Mouse (Mus musculus): ENCODE data around the gene Mylk4. TPM values are rescaled to one million over a fixed set of nuclear protein-coding genes. Genes with fewer than 3 reads are reported as not detected.
A peak's percentile ranks its signal among the peaks of the same experiment; 100 is the strongest.

Mylk4 gene
- total and polyA plus RNA-seq, 2 experiments from 2014 or later, result 1.6 to 2.8 TPM

GRCm38 (mm10) chr13:32660294-32660693 lies 123.5 kb downstream of the Mylk4 start:
- Histone ChIP-seq H3K4me2 (ENCODE audit: low read depth, low read length) (no peak overlapping the region), H3K9ac (replicated peaks; ENCODE audit: low read depth, low read length) (no peak overlapping the region), H3K9me3 (replicated peaks; ENCODE audit: control insufficient read depth, low read length) (no peaks in the 10 kb centered on the region), H3K36me3 (replicated peaks; ENCODE audit: control insufficient read depth, insufficient read depth, low read length) (no peaks in the 10 kb centered on the region), H3K4me3 (ENCODE audit: low read depth, low read length) (no peak overlapping the region), H3K27me3 (ENCODE audit: control insufficient read depth, insufficient read depth, low read length) (no peaks in the 10 kb centered on the region), H3K27ac (ENCODE audit: low read depth) (peak overlapping the region; percentile 58), H3K4me1 (ENCODE audit: control insufficient read depth, insufficient read depth) (no peaks in the 10 kb centered on the region)
- ATAC-seq (ENCODE audit: insufficient read depth, low read depth), result peak; percentile 51; the same call in 1 of the 2 replicates
- WGBS, result 19% methylated on average over 4 of the region's 4 CpGs
- no peak for DNase-seq (ENCODE audit: low spot score)
- TF ChIP-seq EP300 (IDR thresholded peaks at IDR 0.05; ENCODE audit: low read depth), result no peak
- no peak for TF ChIP-seq CTCF (IDR thresholded peaks at IDR 0.05; ENCODE audit: low read depth)

GRCm38 (mm10) chr13:32659271-32659670 lies 124.5 kb downstream of the Mylk4 start:
- H3K9ac ChIP-seq (replicated peaks; ENCODE audit: low read depth, low read length), result no peak overlapping the region
- no peaks in the 10 kb centered on the region for H3K36me3 ChIP-seq (replicated peaks; ENCODE audit: control insufficient read depth, insufficient read depth, low read length)
- DNase-seq (ENCODE audit: low spot score) (no peak), ATAC-seq (ENCODE audit: insufficient read depth, low read depth) (no peak)
- no peaks in the 10 kb centered on the region for H3K9me3 ChIP-seq (replicated peaks; ENCODE audit: control insufficient read depth, low read length)
- no peak for TF ChIP-seq EP300 (IDR thresholded peaks at IDR 0.05; ENCODE audit: low read depth)
- no peak for TF ChIP-seq CTCF (IDR thresholded peaks at IDR 0.05; ENCODE audit: low read depth)
- H3K27ac ChIP-seq (ENCODE audit: low read depth), result no peak overlapping the region
- H3K27me3 ChIP-seq (ENCODE audit: control insufficient read depth, insufficient read depth, low read length), result no peaks in the 10 kb centered on the region
- H3K4me2 ChIP-seq (ENCODE audit: low read depth, low read length), result no peak overlapping the region
- H3K4me3 ChIP-seq (ENCODE audit: low read depth, low read length), result no peak overlapping the region
- H3K4me1 ChIP-seq (ENCODE audit: control insufficient read depth, insufficient read depth), result no peaks in the 10 kb centered on the region
- 83% methylated on average over 5 of the region's 5 CpGs for WGBS

- 87% methylated on average over 2 of the region's 2 CpGs for WGBS
- TF ChIP-seq CTCF (IDR thresholded peaks at IDR 0.05; ENCODE audit: low read depth) (no peak), EP300 (IDR thresholded peaks at IDR 0.05; ENCODE audit: low read depth) (no peak)
- Histone ChIP-seq H3K4me2 (ENCODE audit: low read depth, low read length) (no peak overlapping the region), H3K36me3 (replicated peaks; ENCODE audit: control insufficient read depth, insufficient read depth, low read length) (no peaks in the 10 kb centered on the region), H3K27ac (ENCODE audit: low read depth) (no peak overlapping the region), H3K9me3 (replicated peaks; ENCODE audit: control insufficient read depth, low read length) (no peaks in the 10 kb centered on the region), H3K4me1 (ENCODE audit: control insufficient read depth, insufficient read depth) (no peaks in the 10 kb centered on the region), H3K27me3 (ENCODE audit: control insufficient read depth, insufficient read depth, low read length) (no peaks in the 10 kb centered on the region), H3K9ac (replicated peaks; ENCODE audit: low read depth, low read length) (no peak overlapping the region), H3K4me3 (ENCODE audit: low read depth, low read length) (no peak overlapping the region)
- ATAC-seq (ENCODE audit: insufficient read depth, low read depth), result no peak
- no peak for DNase-seq (ENCODE audit: low spot score)
Measured at GRCm38 (mm10) chr13:32657583-32657982, 126.2 kb downstream of the Mylk4 start.

Other genes starting within 250 kb of the Mylk4 start
- gene Wrnip1, start 18.1 kb upstream of the Mylk4 start, total RNA-seq (2014; rRNA removed; ENCODE audit: low replicate concordance), result 33.1 and 66.7 TPM in 2 replicates
- gene Wrnip1, start 18.1 kb upstream of the Mylk4 start, polyA plus RNA-seq (2015; fragmentation: Nextera tagmentation; extraction: Ambion mirVana), result 11.2 and 12.1 TPM in 2 replicates
- not detected in 2 replicates for gene D930007J09Rik, start 18.9 kb upstream of the Mylk4 start, total RNA-seq (2014; rRNA removed; ENCODE audit: low replicate concordance)
- gene D930007J09Rik, start 18.9 kb upstream of the Mylk4 start, polyA plus RNA-seq (2015; fragmentation: Nextera tagmentation; extraction: Ambion mirVana), result not detected in 2 replicates
- gene Serpinb1a, start 67.2 kb upstream of the Mylk4 start, total RNA-seq (2014; rRNA removed; ENCODE audit: low replicate concordance), result 1.8 and 19.6 TPM in 2 replicates
- gene Serpinb1a, start 67.2 kb upstream of the Mylk4 start, polyA plus RNA-seq (2015; fragmentation: Nextera tagmentation; extraction: Ambion mirVana), result 13.8 and 16.1 TPM in 2 replicates
- gene Serpinb1c, start 114.3 kb upstream of the Mylk4 start, total RNA-seq (2014; rRNA removed; ENCODE audit: low replicate concordance), result not detected in 2 replicates
- 0.16 and 0.25 TPM in 2 replicates for gene Serpinb1c, start 114.3 kb upstream of the Mylk4 start, polyA plus RNA-seq (2015; fragmentation: Nextera tagmentation; extraction: Ambion mirVana)
- gene Serpinb6b, start 181.3 kb upstream of the Mylk4 start, total RNA-seq (2014; rRNA removed; ENCODE audit: low replicate concordance), result 46.1 and 66.6 TPM in 2 replicates
- gene Serpinb6b, start 181.3 kb upstream of the Mylk4 start, polyA plus RNA-seq (2015; fragmentation: Nextera tagmentation; extraction: Ambion mirVana), result 23.4 and 30.8 TPM in 2 replicates
- 3.9 and 5.5 TPM in 2 replicates for gene Serpinb9, start 219.3 kb upstream of the Mylk4 start, total RNA-seq (2014; rRNA removed; ENCODE audit: low replicate concordance)
- 6.3 and 7.9 TPM in 2 replicates for gene Serpinb9, start 219.3 kb upstream of the Mylk4 start, polyA plus RNA-seq (2015; fragmentation: Nextera tagmentation; extraction: Ambion mirVana)
- 0.23 and 0.81 TPM in 2 replicates for gene Serpinb9b, start 243.5 kb upstream of the Mylk4 start, total RNA-seq (2014; rRNA removed; ENCODE audit: low replicate concordance)
- 0.33 and 0.36 TPM in 2 replicates for gene Serpinb9b, start 243.5 kb upstream of the Mylk4 start, polyA plus RNA-seq (2015; fragmentation: Nextera tagmentation; extraction: Ambion mirVana)